7 mouse cellular contexts compared by ENCODE assay signal in the genomic region with DNA sequence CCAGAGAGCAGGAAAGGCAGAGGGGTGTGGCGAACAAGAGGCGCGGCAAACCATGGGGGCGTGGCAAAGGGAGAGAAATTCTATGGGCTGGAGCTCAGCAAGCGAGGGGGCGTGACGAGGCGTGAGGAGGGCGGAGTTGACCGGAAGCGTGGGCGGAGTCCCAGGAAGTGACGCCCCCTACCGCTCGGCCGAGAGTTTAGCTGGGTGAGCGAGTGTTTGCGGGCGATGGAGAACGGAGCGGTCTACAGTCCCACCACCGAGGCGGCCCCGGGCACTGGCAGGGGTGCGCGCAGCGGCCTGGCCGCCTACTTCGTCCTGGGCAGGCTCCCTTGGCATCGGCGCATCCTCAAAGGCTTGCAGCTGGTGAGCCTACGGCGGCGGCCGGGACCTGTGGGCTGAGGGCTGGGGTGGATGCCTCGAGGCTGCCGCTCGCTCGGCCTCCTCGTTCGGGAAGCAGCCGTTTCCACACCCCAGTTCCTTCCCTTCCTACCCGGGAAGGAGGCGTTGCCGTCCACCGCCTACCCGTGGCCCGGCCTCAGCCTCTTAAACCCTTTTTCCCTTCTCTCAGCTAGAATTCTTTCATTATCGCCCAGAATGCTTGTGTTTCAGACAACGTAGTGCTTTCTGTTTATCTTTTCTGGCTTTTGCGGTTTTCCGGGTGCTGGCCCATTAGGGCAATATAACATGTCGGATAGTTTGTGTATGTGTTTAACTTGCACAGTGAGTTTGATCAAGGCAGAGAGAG. TPM values are rescaled to one million over a fixed set of nuclear protein-coding genes. Genes with fewer than 3 reads are reported as not detected.
DNase-seq lines count a peak whose midpoint lies in the region; ATAC-seq lines count a peak whose summit lies in the region.

Gene Cmtm6, plus strand, starts transcription at position 106 of the 745 bp plus-strand sequence.

- H3K9ac ChIP-seq in embryonic facial prominence, embryonic 11.5 days (replicated peaks; ENCODE audit: low read length): peak within 1 kb of the TSS; percentile 82
- H3K9ac ChIP-seq in midbrain, embryonic 13.5 days (replicated peaks): peak within 1 kb of the TSS; percentile 92

- peak; percentile 91 for ATAC-seq in embryonic facial prominence, embryonic 11.5 days (replicated peaks; ENCODE audit: insufficient number of reproducible peaks, low FRiP score, low TSS enrichment, low read depth)
- peak; percentile 94 for ATAC-seq in granulocyte monocyte progenitor cell, adult 5-6 weeks (replicated peaks; ENCODE audit: poor library complexity, severe bottlenecking)
- peak; percentile 94 for ATAC-seq in midbrain, embryonic 13.5 days

- no peaks in the 10 kb centered on the region for H3K9me3 ChIP-seq in embryonic facial prominence, embryonic 11.5 days (replicated peaks; ENCODE audit: control insufficient read depth, low read length)
- H3K9me3 ChIP-seq in limb, embryonic 10.5 days (replicated peaks): no peaks in the 10 kb centered on the region
- H3K9me3 ChIP-seq in midbrain, embryonic 13.5 days: no peaks in the 10 kb centered on the region

- no peaks in the 10 kb centered on the region for H3K27me3 ChIP-seq in embryonic facial prominence, embryonic 11.5 days (ENCODE audit: control insufficient read depth, insufficient read depth, low read length)
- no peaks in the 10 kb centered on the region for H3K27me3 ChIP-seq in limb, embryonic 10.5 days (ENCODE audit: low read depth, poor library complexity, severe bottlenecking)
- no peaks in the 10 kb centered on the region for H3K27me3 ChIP-seq in midbrain, embryonic 13.5 days

- DNase-seq in adrenal gland, postnatal 14 days: peak; percentile 99
- peak; percentile 98 for DNase-seq in embryonic facial prominence, embryonic 11.5 days (ENCODE audit: low spot score)
- peak; percentile 96 for DNase-seq in kidney, adult 11 months
- peak; percentile 99 for DNase-seq in limb, embryonic 10.5 days (ENCODE audit: low spot score)
- peak; percentile 98 for DNase-seq in spleen, adult 12 weeks (ENCODE audit: low spot score)

- H3K4me1 ChIP-seq in embryonic facial prominence, embryonic 11.5 days (ENCODE audit: control insufficient read depth, insufficient read depth, low read length): no peaks in the 10 kb centered on the region
- H3K4me1 ChIP-seq in limb, embryonic 10.5 days: peaks cover 15% of the 10 kb centered on the region
- H3K4me1 ChIP-seq in midbrain, embryonic 13.5 days (replicated peaks): peaks cover 22% of the 10 kb centered on the region

- no peaks in the 10 kb centered on the region for H3K36me3 ChIP-seq in embryonic facial prominence, embryonic 11.5 days (replicated peaks; ENCODE audit: control insufficient read depth, insufficient read depth, low read depth, low read length)
- no peaks in the 10 kb centered on the region for H3K36me3 ChIP-seq in limb, embryonic 10.5 days
- no peaks in the 10 kb centered on the region for H3K36me3 ChIP-seq in midbrain, embryonic 13.5 days

- H3K4me3 ChIP-seq in embryonic facial prominence, embryonic 11.5 days (ENCODE audit: low read depth, low read length): peak within 1 kb of the TSS; percentile 76
- H3K4me3 ChIP-seq in limb, embryonic 10.5 days: peak within 1 kb of the TSS; percentile 87
- H3K4me3 ChIP-seq in midbrain, embryonic 13.5 days (replicated peaks): peak within 1 kb of the TSS; percentile 85

- under 1% methylated on average over 51 of the region's 53 CpGs for WGBS in embryonic facial prominence, embryonic 11.5 days
- WGBS in limb, embryonic 10.5 days: under 1% methylated on average over 53 of the region's 53 CpGs
- WGBS in midbrain, embryonic 13.5 days: under 1% methylated on average over 53 of the region's 53 CpGs

- peak within 1 kb of the TSS; percentile 53 for H3K27ac ChIP-seq in embryonic facial prominence, embryonic 11.5 days (replicated peaks; ENCODE audit: low read depth, low read length)
- peak within 1 kb of the TSS; percentile 90 for H3K27ac ChIP-seq in limb, embryonic 10.5 days
- H3K27ac ChIP-seq in midbrain, embryonic 13.5 days: peak within 1 kb of the TSS; percentile 80

- peak within 1 kb of the TSS; percentile 55 for H3K4me2 ChIP-seq in embryonic facial prominence, embryonic 11.5 days (ENCODE audit: low read depth, low read length)
- H3K4me2 ChIP-seq in midbrain, embryonic 13.5 days (replicated peaks): peak within 1 kb of the TSS; percentile 72

RNA-seq across cellular contexts. Expression of gene Cmtm6, which starts in this region (rescaled TPM):
- 57.6 and 58.5 TPM in 2 replicates for total RNA-seq in adrenal gland, postnatal 14 days (2021)
- polyA plus RNA-seq in embryonic facial prominence, embryonic 11.5 days (2014; fragmentation: Nextera tagmentation; extraction: Ambion mirVana): 29.3 and 30.0 TPM in 2 replicates
- 26.2 and 30.5 TPM in 2 replicates for total RNA-seq in granulocyte monocyte progenitor cell, adult 5-6 weeks (2014; fragmentation: Nextera tagmentation)
- total RNA-seq in granulocyte monocyte progenitor cell, adult 5-6 weeks (2017): 46.7 and 50.0 TPM in 2 replicates
- polyA plus RNA-seq in limb, embryonic 10.5 days (2016; fragmentation: Nextera tagmentation; extraction: Ambion mirVana): 28.9 and 29.4 TPM in 2 replicates
- polyA plus RNA-seq in midbrain, embryonic 13.5 days (2015; fragmentation: Nextera tagmentation; extraction: Ambion mirVana): 19.0 TPM in 2 replicates

Comparison
In these comparisons a context has a peak if more than half of its experiments do, and no peak if none do; other contexts are left out.
1. Peak in every context shown above with its lines: DNase-seq, ATAC-seq, H3K4me3 ChIP-seq and H3K27ac ChIP-seq.